12 mouse cellular contexts compared by ENCODE assay signal in genomic region chr3:31212205-31213038, GRCm38 (mm10).
DNase-seq lines count a peak whose midpoint lies in the region; ATAC-seq and TF ChIP-seq lines count a peak whose summit lies in the region.
"Had no signal": no experiment of that assay in that cellular context is flagged by ENCODE, and none has a peak within 500 bp of the region (broad histone marks: within the 10 kb centered on the region; RNA-seq: fewer than 3 reads in every experiment).

No protein-coding gene starts in this region.

- no peak for TF ChIP-seq CTCF in layer of hippocampus, adult 2 months (conservative IDR thresholded peaks at IDR 0.05)

- no peak overlapping the region for H3K9ac ChIP-seq in neural tube, embryonic 12.5 days
- H3K9ac ChIP-seq: liver, embryonic 13.5 days had no signal

- H3K4me1 ChIP-seq in neural tube, embryonic 12.5 days: peaks cover 17% of the 10 kb centered on the region
- H3K4me1 ChIP-seq: liver, embryonic 13.5 days; megakaryocyte, embryonic 14.5 days had no signal

- WGBS in neural tube, embryonic 12.5 days: 33% methylated on average over 9 of the region's 9 CpGs

- no peaks in the 10 kb centered on the region for H3K9me3 ChIP-seq in neural tube, embryonic 12.5 days
- H3K9me3 ChIP-seq: liver, embryonic 13.5 days; megakaryocyte, embryonic 14.5 days had no signal

- no peaks in the 10 kb centered on the region for H3K27me3 ChIP-seq in neural tube, embryonic 12.5 days (replicated peaks)
- H3K27me3 ChIP-seq: liver, embryonic 13.5 days; megakaryocyte, embryonic 14.5 days had no signal

- no peak for DNase-seq in layer of hippocampus, adult 2 months (ENCODE audit: low spot score in 2 of 2)
- DNase-seq in layer of hippocampus, adult 11-12 months (ENCODE audit: low spot score): no peak
- DNase-seq in embryo, embryonic 11.5 days (ENCODE audit: low read depth, low spot score): peak; percentile 57
- DNase-seq in forelimb bud, embryonic 11.5 days (ENCODE audit: low read depth, low spot score): peak; percentile 94
- DNase-seq in lung, postnatal 4 days: no peak
- DNase-seq: gastrocnemius, postnatal 14 days; liver, embryonic 13.5 days; thymus, postnatal 25 days had no signal

- ATAC-seq in neural tube, embryonic 12.5 days (ENCODE audit: low FRiP score, low read depth): peak; percentile 39; the same call in 1 of the 2 replicates
- ATAC-seq in megakaryocyte, adult 5-6 weeks (ENCODE audit: poor library complexity, severe bottlenecking): no peak
- ATAC-seq: activated CD4-positive, CD25-positive, alpha-beta regulatory T cell, adult 4 months had no signal

- H3K27ac ChIP-seq in layer of hippocampus, adult 2 months: peak overlapping the region; percentile 86
- no peak overlapping the region for H3K27ac ChIP-seq in neural tube, embryonic 12.5 days
- H3K27ac ChIP-seq: liver, embryonic 13.5 days had no signal

- no peak overlapping the region for H3K4me3 ChIP-seq in layer of hippocampus, adult 2 months
- no peak overlapping the region for H3K4me3 ChIP-seq in neural tube, embryonic 12.5 days
- H3K4me3 ChIP-seq: liver, embryonic 13.5 days; megakaryocyte, embryonic 14.5 days had no signal

- H3K4me2 ChIP-seq in neural tube, embryonic 12.5 days (replicated peaks): no peak overlapping the region
- H3K4me2 ChIP-seq: liver, embryonic 13.5 days had no signal

- no peaks in the 10 kb centered on the region for H3K36me3 ChIP-seq in neural tube, embryonic 12.5 days
- H3K36me3 ChIP-seq: liver, embryonic 13.5 days had no signal

Comparison
In these comparisons a context has a peak if more than half of its experiments do, and no peak if none do; other contexts are left out.
1. DNase-seq: peak in embryo, embryonic 11.5 days (single experiment) and forelimb bud, embryonic 11.5 days (single experiment); none in layer of hippocampus, adult 2 months (0 of 2), layer of hippocampus, adult 11-12 months (single experiment) and lung, postnatal 4 days (0 of 2).